Mouse (Mus musculus) C2C12 (cell line): ENCODE data around the gene Ip6k3.

ENCODE experiments used
- CTCF ChIP-seq: IDR thresholded peaks from one replicate; pipeline ENCODE4 v1.5.1; 2011; ENCODE audit not compliant: control insufficient read depth, insufficient read depth, insufficient read length
- USF1 ChIP-seq: IDR thresholded peaks from one replicate; pipeline ENCODE4 v1.6.1; 2011; ENCODE audit warnings: low read depth, mild to moderate bottlenecking, control low read depth, moderate library complexity

GRCm38 (mm10) chr17:27134715-27135114 is 32.9 kb downstream of the Ip6k3 start:
- TF ChIP-seq USF1, result no peak
- no peak for TF ChIP-seq CTCF
